ENCODE assay signal across 9 mouse cellular contexts in the genomic region with DNA sequence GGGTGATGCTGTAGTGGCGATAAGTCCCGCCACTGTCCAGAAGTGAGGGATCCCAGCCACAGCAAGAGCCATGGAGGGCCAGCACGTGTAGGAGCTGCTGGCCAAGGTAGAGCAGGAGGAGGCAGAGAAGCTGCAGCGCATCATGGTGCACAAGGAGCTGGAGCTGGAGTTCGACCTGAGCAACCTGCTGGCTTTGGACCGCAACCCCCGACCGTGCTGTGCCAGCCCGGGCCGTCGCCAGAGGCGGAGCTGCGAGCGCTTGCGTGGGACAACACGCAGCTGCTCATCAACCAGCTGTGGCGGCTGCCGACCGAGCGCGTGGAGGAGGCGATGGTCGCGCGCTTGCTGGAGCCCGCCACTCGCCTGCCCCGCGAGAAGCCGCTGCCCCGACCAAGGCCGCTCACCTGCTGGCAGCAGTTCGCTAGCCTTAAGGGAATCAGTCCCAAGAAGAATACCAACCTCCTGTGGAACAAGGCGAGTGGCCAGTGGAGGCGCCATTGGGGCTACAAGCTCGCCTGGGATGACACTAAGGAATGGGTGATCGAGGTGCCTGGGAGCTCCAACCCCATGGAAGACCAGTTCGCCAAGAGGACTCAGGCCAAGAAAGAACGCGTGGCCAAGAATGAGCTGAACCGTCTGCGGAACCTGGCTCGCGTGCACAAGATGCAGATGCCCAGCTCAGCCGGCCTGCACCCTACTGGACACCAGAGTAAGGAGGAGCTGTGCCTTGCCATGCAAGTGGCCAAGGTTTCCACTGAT. TPM values are rescaled to one million over a fixed set of nuclear protein-coding genes. Genes with fewer than 3 reads are reported as not detected.
DNase-seq lines count a peak whose midpoint lies in the region; ATAC-seq lines count a peak whose summit lies in the region.
"Not testable (repeated sequence)": the region's sequence is repeated elsewhere in the genome, so short reads cannot be mapped to it uniquely, and the experiment has no call there.
"Had no signal": no experiment of that assay in that cellular context is flagged by ENCODE, and none has a peak within 500 bp of the region (broad histone marks: within the 10 kb centered on the region; RNA-seq: fewer than 3 reads in every experiment).

No protein-coding gene starts in this region.

- WGBS in hindbrain, embryonic 13.5 days, result 19% methylated on average over 45 of the region's 45 CpGs
- WGBS in lung, embryonic 16.5 days, result 14% methylated on average over 39 of the region's 45 CpGs

- peak; percentile 59 for DNase-seq in adrenal gland, adult 2 months
- DNase-seq in embryo, embryonic 10 days (ENCODE audit: low spot score), result peak; percentile 71
- DNase-seq in frontal cortex, postnatal 14 days (ENCODE audit: low spot score in 2 of 2), result peak; percentile 5 to 6
- peak; percentile 7 for DNase-seq in left cerebral cortex, adult 18-20 months (ENCODE audit: low spot score in 2 of 2)
- peak; percentile 63 for DNase-seq in ovary, adult 18-20 months (ENCODE audit: low spot score)
- peak; percentile 9 for DNase-seq in urinary bladder, postnatal 10 days (ENCODE audit: low spot score)

- H3K27me3 ChIP-seq in hindbrain, embryonic 13.5 days; lung, embryonic 16.5 days (ENCODE audit: control insufficient read depth, insufficient read depth, low read depth, low read length): not testable (repeated sequence)

- H3K4me3 ChIP-seq in hindbrain, embryonic 13.5 days, result peak overlapping the region; percentile 35
- H3K4me3 ChIP-seq in lung, embryonic 16.5 days (ENCODE audit: low read length), result peak overlapping the region; percentile 0; the same call in 1 of the 2 replicates

- H3K9ac ChIP-seq in hindbrain, embryonic 13.5 days, result peak overlapping the region; percentile 31
- not testable (repeated sequence) for H3K9ac ChIP-seq in lung, embryonic 16.5 days (ENCODE audit: low read length)

- not testable (repeated sequence) for H3K27ac ChIP-seq in hindbrain, embryonic 13.5 days; lung, embryonic 16.5 days (ENCODE audit: low read length)

- H3K9me3 ChIP-seq in hindbrain, embryonic 13.5 days; lung, embryonic 16.5 days (ENCODE audit: control insufficient read depth, low read length): not testable (repeated sequence)

- not testable (repeated sequence) for H3K36me3 ChIP-seq in hindbrain, embryonic 13.5 days; lung, embryonic 16.5 days (ENCODE audit: control insufficient read depth, insufficient read depth, low read length)

- H3K4me2 ChIP-seq in hindbrain, embryonic 13.5 days, result peak overlapping the region; percentile 57
- H3K4me2 ChIP-seq in lung, embryonic 16.5 days (ENCODE audit: low read depth, low read length), result peak overlapping the region; percentile 4; the same call in 1 of the 2 replicates

- not testable (repeated sequence) for H3K4me1 ChIP-seq in hindbrain, embryonic 13.5 days (replicated peaks); lung, embryonic 16.5 days (replicated peaks; ENCODE audit: control insufficient read depth, insufficient read depth, low read length)

- peak; percentile 97 for ATAC-seq in hindbrain, embryonic 13.5 days (ENCODE audit: low FRiP score)
- ATAC-seq in lung, embryonic 16.5 days (ENCODE audit: low read depth), result 0 out of 2 replicates have a peak, but pooled peaks have one; percentile 31

RNA-seq across cellular contexts. Expression of gene Gm1979, which starts 2.5 kb away (rescaled TPM):
- not detected for total RNA-seq in adrenal gland, adult 2 months (2021)
- polyA plus RNA-seq in adrenal gland, adult 2 months (2012; rRNA removed), result not detected in 2 replicates
- 0.13 and 0.18 TPM in 2 replicates for polyA plus RNA-seq in hindbrain, embryonic 13.5 days (2015; fragmentation: Nextera tagmentation; extraction: Ambion mirVana)
- total RNA-seq in left cerebral cortex, adult 18-20 months (2021), result not detected
- polyA plus RNA-seq in lung, embryonic 16.5 days (2015; fragmentation: Nextera tagmentation; extraction: Ambion mirVana), result not detected in 2 replicates
- total RNA-seq: gastrocnemius, adult 18-20 months had no signal

RNA-seq across cellular contexts. Expression of gene Gm5862, which starts 15.6 kb away (rescaled TPM):
- not detected for total RNA-seq in adrenal gland, adult 2 months (2021)
- not detected in 2 replicates for polyA plus RNA-seq in adrenal gland, adult 2 months (2012; rRNA removed)
- not detected in 2 replicates for polyA plus RNA-seq in hindbrain, embryonic 13.5 days (2015; fragmentation: Nextera tagmentation; extraction: Ambion mirVana)
- not detected for total RNA-seq in left cerebral cortex, adult 18-20 months (2021)
- not detected in 2 replicates for polyA plus RNA-seq in lung, embryonic 16.5 days (2015; fragmentation: Nextera tagmentation; extraction: Ambion mirVana)
- total RNA-seq: gastrocnemius, adult 18-20 months had no signal

RNA-seq across cellular contexts. Expression of gene Gm21698, which starts 18.7 kb away (rescaled TPM):
- total RNA-seq in adrenal gland, adult 2 months (2021), result not detected
- not detected in 2 replicates for polyA plus RNA-seq in adrenal gland, adult 2 months (2012; rRNA removed)
- 0.12 and 0.13 TPM in 2 replicates for polyA plus RNA-seq in hindbrain, embryonic 13.5 days (2015; fragmentation: Nextera tagmentation; extraction: Ambion mirVana)
- not detected for total RNA-seq in left cerebral cortex, adult 18-20 months (2021)
- polyA plus RNA-seq in lung, embryonic 16.5 days (2015; fragmentation: Nextera tagmentation; extraction: Ambion mirVana), result not detected in 2 replicates
- total RNA-seq: gastrocnemius, adult 18-20 months had no signal

RNA-seq across cellular contexts. Expression of gene Speer4a, which starts 32.2 kb away (rescaled TPM):
- not detected for total RNA-seq in adrenal gland, adult 2 months (2021)
- not detected in 2 replicates for polyA plus RNA-seq in adrenal gland, adult 2 months (2012; rRNA removed)
- polyA plus RNA-seq in hindbrain, embryonic 13.5 days (2015; fragmentation: Nextera tagmentation; extraction: Ambion mirVana), result 0.16 and 0.23 TPM in 2 replicates
- total RNA-seq in left cerebral cortex, adult 18-20 months (2021), result not detected
- not detected in 2 replicates for polyA plus RNA-seq in lung, embryonic 16.5 days (2015; fragmentation: Nextera tagmentation; extraction: Ambion mirVana)
- total RNA-seq: gastrocnemius, adult 18-20 months had no signal

RNA-seq across cellular contexts. Expression of gene Gm21680, which starts 34.7 kb away (rescaled TPM):
- total RNA-seq in adrenal gland, adult 2 months (2021), result not detected
- not detected in 2 replicates for polyA plus RNA-seq in adrenal gland, adult 2 months (2012; rRNA removed)
- polyA plus RNA-seq in hindbrain, embryonic 13.5 days (2015; fragmentation: Nextera tagmentation; extraction: Ambion mirVana), result 0.16 TPM in 1 of 2 replicates, not detected in the other
- not detected for total RNA-seq in left cerebral cortex, adult 18-20 months (2021)
- polyA plus RNA-seq in lung, embryonic 16.5 days (2015; fragmentation: Nextera tagmentation; extraction: Ambion mirVana), result not detected in 2 replicates
- total RNA-seq: gastrocnemius, adult 18-20 months had no signal

Comparison
In these comparisons a context has a peak if more than half of its experiments do, and no peak if none do; other contexts are left out.
1. DNase-seq: peak in every context shown above with its lines; median percentile 71 in embryo, embryonic 10 days; 63 in ovary, adult 18-20 months; 59 in adrenal gland, adult 2 months; 9 in urinary bladder, postnatal 10 days; 7 in left cerebral cortex, adult 18-20 months; 6 in frontal cortex, postnatal 14 days.